Mouse (Mus musculus): Measurements from ENCODE around the gene Trpc5.
A peak's percentile ranks its signal among the peaks of the same experiment; 100 is the strongest.

Gene Trpc5

GRCm38 (mm10) chrX:144688142-144688206 lies at the start of gene Trpc5:
Gene Trpc5 (minus strand): TSS chrX:144688180.
- no peak for DNase-seq (ENCODE audit: low spot score)

- DNase-seq (ENCODE audit: low spot score), result no peak
These were observed 28.4 kb upstream of the Trpc5 start for GRCm38 (mm10) chrX:144716330-144716729.

GRCm38 (mm10) chrX:144689859-144690181 lies 1.8 kb upstream of the Trpc5 start:
- no peak for DNase-seq (ENCODE audit: low spot score)

- DNase-seq (ENCODE audit: low spot score), result no peak
These were observed 1.3 kb upstream of the Trpc5 start for GRCm38 (mm10) chrX:144689119-144689858.

GRCm38 (mm10) chrX:144688207-144689118 lies 483 bp upstream of the Trpc5 start, which contains the start of gene Rtl4:
Gene Rtl4 (plus strand): TSS chrX:144688907.
- DNase-seq (ENCODE audit: low spot score), result no peak

- DNase-seq (ENCODE audit: low spot score), result no peak
These were observed 238 bp downstream of the Trpc5 start for GRCm38 (mm10) chrX:144687742-144688141.

- DNase-seq (ENCODE audit: low spot score), result no peak
These were observed 35.8 kb downstream of the Trpc5 start for GRCm38 (mm10) chrX:144652196-144652595.

- DNase-seq (ENCODE audit: low spot score), result no peak
These were observed 42.6 kb downstream of the Trpc5 start for GRCm38 (mm10) chrX:144645394-144645793.

- no peak for DNase-seq (ENCODE audit: low spot score)
These were observed 43.2 kb downstream of the Trpc5 start for GRCm38 (mm10) chrX:144644756-144645155.

- no peak for DNase-seq (ENCODE audit: low spot score)
These were observed 75.2 kb downstream of the Trpc5 start for GRCm38 (mm10) chrX:144612753-144613152.

GRCm38 (mm10) chrX:144536431-144536830 lies 151.5 kb downstream of the Trpc5 start:
- no peak for DNase-seq (ENCODE audit: low spot score)

GRCm38 (mm10) chrX:144526042-144526441 lies 161.9 kb downstream of the Trpc5 start:
- no peak for DNase-seq (ENCODE audit: low spot score)

GRCm38 (mm10) chrX:144523239-144523638 lies 164.7 kb downstream of the Trpc5 start:
- DNase-seq (ENCODE audit: low spot score), result no peak

GRCm38 (mm10) chrX:144491394-144491793 lies 196.6 kb downstream of the Trpc5 start:
- no peak for DNase-seq (ENCODE audit: low spot score)

- DNase-seq (ENCODE audit: low spot score), result no peak
These were observed 223.6 kb downstream of the Trpc5 start for GRCm38 (mm10) chrX:144464416-144464815.

- no peak for DNase-seq (ENCODE audit: low spot score)
These were observed 231.7 kb downstream of the Trpc5 start, which contains the start of gene Trpc5os for GRCm38 (mm10) chrX:144456281-144456680. Gene Trpc5os (plus strand): TSS chrX:144456581.

- DNase-seq (ENCODE audit: low spot score), result no peak
These were observed 264.1 kb downstream of the Trpc5 start for GRCm38 (mm10) chrX:144423848-144424247.

- no peak for DNase-seq (ENCODE audit: low spot score)
These were observed 266.9 kb downstream of the Trpc5 start for GRCm38 (mm10) chrX:144421091-144421490.

GRCm38 (mm10) chrX:144420259-144420658 lies 267.7 kb downstream of the Trpc5 start:
- no peak for DNase-seq (ENCODE audit: low spot score)

GRCm38 (mm10) chrX:144408036-144408435 lies 279.9 kb downstream of the Trpc5 start:
- no peak for DNase-seq (ENCODE audit: low spot score)

GRCm38 (mm10) chrX:144403526-144403925 lies 284.5 kb downstream of the Trpc5 start:
- DNase-seq (ENCODE audit: low spot score), result peak; percentile 5

- no peak for DNase-seq (ENCODE audit: low spot score)
These were observed 313.8 kb downstream of the Trpc5 start for GRCm38 (mm10) chrX:144374196-144374595.

GRCm38 (mm10) chrX:144338355-144338754 lies 349.6 kb downstream of the Trpc5 start:
- DNase-seq (ENCODE audit: low spot score), result no peak

- no peak for DNase-seq (ENCODE audit: low spot score)
These were observed 350.0 kb downstream of the Trpc5 start for GRCm38 (mm10) chrX:144337938-144338337.

Data from urinary bladder, postnatal 14 days (tissue).